Mouse (Mus musculus) intestine, embryonic 15.5 days (tissue): ENCODE measurements at regions not wholly inside any gene's neighbourhood (a gene's known extent, or its start where the extent isn't known, plus 50 kb on each side); places are given as distances from the start of the nearest gene placed in this dataset.
"Not testable (repeated sequence)": the region's sequence is repeated elsewhere in the genome, so short reads cannot be mapped to it uniquely, and the experiment has no call there.

ENCODE experiments used
- ATAC-seq: fragments of 200-750 bp; cut with Nextera tagmentation; 2 replicates; pipeline ENCODE4 v1.8.0; 2017; ENCODE audit warnings: moderate TSS enrichment, moderate library complexity
- H3K27ac ChIP-seq: fragments of 300-500 bp; sonication (generic); 2 replicates; pipeline ENCODE4 v1.5.1; 2015; ENCODE audit warnings: mild to moderate bottlenecking, inconsistent platforms
- H3K27me3 ChIP-seq: fragments of 300-500 bp; sonication (generic); replicated peaks from 2 replicates; pipeline ENCODE4 v1.6.1; 2015; ENCODE audit warnings: inconsistent platforms
- H3K36me3 ChIP-seq: fragments of 300-500 bp; sonication (generic); 2 replicates; pipeline ENCODE4 v1.6.1; 2015; ENCODE audit warnings: inconsistent platforms
- H3K4me1 ChIP-seq: fragments of 300-500 bp; sonication (generic); replicated peaks from 2 replicates; pipeline ENCODE4 v1.6.1; 2015; ENCODE audit warnings: inconsistent platforms
- H3K4me2 ChIP-seq: fragments of 300-500 bp; sonication (generic); replicated peaks from 2 replicates; pipeline ENCODE4 v1.6.1; 2015; ENCODE audit warnings: mild to moderate bottlenecking, inconsistent platforms
- H3K4me3 ChIP-seq: fragments of 300-500 bp; sonication (generic); replicated peaks from 2 replicates; pipeline ENCODE4 v1.5.1; 2015; ENCODE audit warnings: inconsistent platforms
- H3K9ac ChIP-seq: fragments of 300-500 bp; sonication (generic); 2 replicates; pipeline ENCODE4 v1.6.1; 2015; ENCODE audit warnings: inconsistent platforms
- H3K9me3 ChIP-seq: fragments of 300-500 bp; sonication (generic); 2 replicates; pipeline ENCODE4 v1.6.1; 2016; ENCODE audit warnings: inconsistent platforms
- WGBS: fragments of 180-500 bp; shearing (Covaris S2); methylation state at CpG from one replicate; pipeline ENCODE4 v1.1.7; 2015; 5-methylcytosine and 5-hydroxymethylcytosine counted together

DNA sequence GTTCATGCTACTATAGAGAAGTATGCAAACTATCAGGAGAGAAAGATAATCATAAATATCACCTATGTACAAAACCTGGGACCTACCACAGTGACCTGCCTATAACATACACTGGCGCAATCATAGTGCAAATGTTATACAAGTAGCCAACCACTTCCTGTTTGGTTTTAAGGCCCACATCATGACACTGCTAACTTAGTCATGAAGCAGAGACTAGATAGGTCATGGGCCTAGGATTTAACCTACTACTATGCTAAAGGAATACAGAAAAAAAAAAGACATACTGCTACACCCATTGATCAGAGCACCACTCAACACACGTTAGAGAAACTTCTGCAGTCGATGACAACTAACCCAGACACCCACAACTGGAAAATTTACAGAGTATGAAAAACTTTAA, 498.6 kb upstream of the Acvr2a start:
- no peak overlapping the region for H3K27ac ChIP-seq
- WGBS, result 94% methylated on average over 3 of the region's 3 CpGs

DNA sequence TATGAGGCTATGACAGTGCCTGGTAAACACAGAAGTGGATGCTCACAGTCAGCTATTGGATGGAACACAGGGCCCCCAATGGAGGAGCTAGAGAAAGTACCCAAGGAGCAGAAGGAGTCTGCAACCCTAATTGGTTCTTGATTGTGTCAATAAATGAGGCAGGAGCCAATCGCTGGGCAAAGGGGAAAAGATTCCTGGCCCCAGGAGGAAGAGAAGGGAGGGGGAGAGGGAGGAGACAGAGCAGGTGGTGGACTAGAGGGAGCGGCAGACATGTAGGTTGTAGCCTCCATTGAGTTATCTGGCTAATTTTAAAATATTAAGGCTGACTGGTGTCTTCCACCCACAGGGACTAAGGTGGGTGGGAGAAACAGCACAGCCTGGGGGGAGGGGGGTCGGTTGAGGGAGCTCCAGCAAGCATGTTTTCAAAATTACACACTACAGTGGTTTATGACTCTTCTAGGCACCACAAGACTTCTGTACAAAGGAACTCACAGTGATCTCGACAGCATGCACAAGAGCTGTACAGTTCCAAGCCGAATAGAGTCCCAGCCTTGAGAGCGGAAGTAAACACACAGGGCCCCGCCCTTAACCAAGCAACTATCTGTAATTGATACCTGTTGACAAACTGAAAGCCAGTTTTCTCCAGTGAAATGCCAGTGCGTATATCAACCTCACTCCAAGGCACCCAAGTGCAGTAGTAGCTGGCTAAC, 497.6 kb upstream of the Acvr2a start:
- 79% methylated on average over 8 of the region's 8 CpGs for WGBS
- no peaks in the 10 kb centered on the region for H3K36me3 ChIP-seq
- no peak for ATAC-seq
- no peak overlapping the region for H3K4me3 ChIP-seq
- H3K27me3 ChIP-seq, result no peaks in the 10 kb centered on the region
- H3K4me2 ChIP-seq, result no peak overlapping the region
- H3K9me3 ChIP-seq, result no peaks in the 10 kb centered on the region
- H3K27ac ChIP-seq, result no peak overlapping the region
- peaks cover 6% of the 10 kb centered on the region; the same call in 1 of the 2 replicates for H3K4me1 ChIP-seq
- H3K9ac ChIP-seq, result no peak overlapping the region

More for the DNA sequence above, 498.6 kb upstream of the Acvr2a start:
- no peaks in the 10 kb centered on the region for H3K9me3 ChIP-seq
- H3K27me3 ChIP-seq, result no peaks in the 10 kb centered on the region
- no peak for ATAC-seq
- no peak overlapping the region for H3K4me2 ChIP-seq
- H3K36me3 ChIP-seq, result no peaks in the 10 kb centered on the region
- H3K9ac ChIP-seq, result no peak overlapping the region
- H3K4me1 ChIP-seq, result peaks cover 6% of the 10 kb centered on the region; the same call in 1 of the 2 replicates
- no peak overlapping the region for H3K4me3 ChIP-seq

DNA sequence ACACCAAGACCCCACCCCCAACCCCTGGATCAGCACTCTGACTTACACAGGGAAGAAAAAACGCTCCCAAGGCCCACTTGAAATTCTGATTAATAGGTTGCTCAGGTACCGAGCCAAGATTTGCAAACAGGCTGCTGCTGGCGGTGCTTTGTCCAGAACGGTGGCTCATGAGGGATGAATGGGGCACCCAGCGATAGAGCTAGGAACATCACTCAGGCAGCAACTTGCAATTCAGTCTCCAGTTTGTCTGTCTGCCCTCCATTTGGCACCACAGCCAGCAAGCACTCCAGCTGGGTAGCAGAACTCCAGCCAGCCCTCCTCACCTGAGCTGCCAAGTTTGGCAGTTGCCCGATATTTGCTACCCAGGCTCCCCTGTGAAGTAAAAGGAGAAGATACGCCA, 496.1 kb upstream of the Acvr2a start:
- WGBS, result 51% methylated on average over 7 of the region's 7 CpGs
- no peak overlapping the region for H3K4me3 ChIP-seq
- no peak overlapping the region for H3K9ac ChIP-seq
- H3K27me3 ChIP-seq, result no peaks in the 10 kb centered on the region
- no peaks in the 10 kb centered on the region for H3K9me3 ChIP-seq
- H3K27ac ChIP-seq, result no peak overlapping the region
- ATAC-seq, result no peak
- H3K4me2 ChIP-seq, result no peak overlapping the region
- peaks cover 6% of the 10 kb centered on the region; the same call in 1 of the 2 replicates for H3K4me1 ChIP-seq
- H3K36me3 ChIP-seq, result no peaks in the 10 kb centered on the region

- H3K4me2 ChIP-seq, result no peak overlapping the region
- WGBS, result 20% methylated on average over 8 of the region's 8 CpGs
- no peaks in the 10 kb centered on the region for H3K27me3 ChIP-seq
- H3K4me3 ChIP-seq, result no peak overlapping the region
- no peaks in the 10 kb centered on the region for H3K9me3 ChIP-seq
- H3K9ac ChIP-seq, result no peak overlapping the region
- H3K4me1 ChIP-seq, result peaks cover 6% of the 10 kb centered on the region; the same call in 1 of the 2 replicates
- ATAC-seq, result peak; percentile 70
- H3K27ac ChIP-seq, result no peak overlapping the region
- no peaks in the 10 kb centered on the region for H3K36me3 ChIP-seq
Measured at GRCm38 (mm10) chr2:48318384-48319030, 495.4 kb upstream of the Acvr2a start.

DNA sequence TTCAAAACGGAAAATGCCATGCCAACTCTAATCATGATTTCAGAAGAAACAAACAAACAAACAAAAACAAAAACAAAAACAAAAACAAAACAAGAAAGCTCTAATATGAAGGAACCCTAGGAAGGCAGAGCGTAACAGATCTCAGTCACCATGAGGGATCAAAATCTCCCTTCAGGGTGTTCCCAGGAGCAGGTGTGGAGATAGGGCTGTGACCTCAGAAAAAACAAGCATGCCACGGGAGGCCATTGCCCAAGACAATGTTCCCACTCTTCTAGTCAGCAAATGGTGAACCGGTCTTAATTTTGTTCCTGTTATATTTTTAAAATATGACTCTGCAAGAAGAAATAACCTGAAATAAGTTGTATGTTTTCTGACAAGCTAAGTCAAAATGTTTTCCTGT, 492.4 kb upstream of the Acvr2a start:
- Histone ChIP-seq H3K9me3 (no peaks in the 10 kb centered on the region), H3K27ac (no peak overlapping the region), H3K4me3 (no peak overlapping the region), H3K27me3 (no peaks in the 10 kb centered on the region), H3K36me3 (no peaks in the 10 kb centered on the region), H3K9ac (no peak overlapping the region), H3K4me2 (no peak overlapping the region), H3K4me1 (peaks cover 6% of the 10 kb centered on the region; the same call in 1 of the 2 replicates)
- WGBS, result 84% methylated on average over 4 of the region's 4 CpGs
- no peak for ATAC-seq

GRCm38 (mm10) chr2:48322278-48322677, 491.6 kb upstream of the Acvr2a start:
- WGBS, result 85% methylated on average over 5 of the region's 5 CpGs
- no peak overlapping the region for H3K27ac ChIP-seq
- H3K27me3 ChIP-seq, result no peaks in the 10 kb centered on the region
- no peak overlapping the region for H3K9ac ChIP-seq
- no peak for ATAC-seq
- H3K4me3 ChIP-seq, result no peak overlapping the region
- peaks cover 6% of the 10 kb centered on the region; the same call in 1 of the 2 replicates for H3K4me1 ChIP-seq
- H3K36me3 ChIP-seq, result no peaks in the 10 kb centered on the region
- no peaks in the 10 kb centered on the region for H3K9me3 ChIP-seq
- H3K4me2 ChIP-seq, result no peak overlapping the region

DNA sequence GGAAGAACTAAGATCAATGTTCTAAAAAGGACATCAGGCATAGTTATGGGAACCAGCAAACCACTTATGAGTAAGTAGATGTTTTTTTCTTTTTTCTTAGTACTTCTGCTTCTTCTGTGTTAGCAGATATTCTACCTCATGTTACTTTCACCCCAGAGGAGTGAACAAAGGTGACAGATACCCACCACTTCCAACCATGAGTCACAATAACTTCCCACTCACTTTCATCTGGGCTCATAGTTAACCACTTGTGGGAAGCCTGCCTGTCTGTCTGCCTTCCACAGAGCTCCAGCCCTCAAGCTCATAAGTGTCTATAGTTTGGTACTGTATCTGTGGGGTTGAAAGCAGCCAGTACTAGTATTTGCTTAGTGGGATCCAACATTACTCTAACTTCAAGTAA, 485.7 kb upstream of the Acvr2a start:
- ATAC-seq, result no peak
- Histone ChIP-seq H3K9me3 (no peaks in the 10 kb centered on the region), H3K4me2 (no peak overlapping the region)

DNA sequence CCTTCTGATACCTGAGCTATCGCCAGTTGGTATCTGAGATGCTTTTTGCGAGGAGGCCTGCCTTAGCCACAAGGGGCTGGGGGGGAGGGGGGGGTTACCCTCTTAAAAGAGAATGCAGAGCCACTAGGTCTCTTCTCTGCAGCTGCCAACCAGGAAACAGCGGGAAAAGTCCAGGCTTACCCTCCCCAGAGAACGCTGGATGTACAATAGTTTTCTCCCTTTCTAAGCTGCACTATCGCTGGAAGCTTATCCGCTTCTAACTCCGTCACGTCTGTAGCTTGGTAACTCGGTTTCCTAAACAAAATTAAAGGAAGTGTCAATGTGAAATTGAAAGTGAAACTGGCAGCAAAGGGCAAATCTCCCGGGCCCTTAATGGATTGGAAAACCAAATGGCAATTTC, 481.1 kb upstream of the Acvr2a start:
- peak; percentile 43; the same call in 1 of the 2 replicates for ATAC-seq
- Histone ChIP-seq H3K4me1 (0 out of 2 replicates have a peak, but pooled peaks cover 5% of the 10 kb centered on the region), H3K9me3 (no peaks in the 10 kb centered on the region), H3K27me3 (no peaks in the 10 kb centered on the region), H3K36me3 (no peaks in the 10 kb centered on the region), H3K4me3 (no peak overlapping the region), H3K9ac (no peak overlapping the region), H3K4me2 (peak overlapping the region; percentile 36), H3K27ac (no peak overlapping the region)
- WGBS, result 51% methylated on average over 10 of the region's 10 CpGs

More for the DNA sequence above, 485.7 kb upstream of the Acvr2a start:
- H3K9ac ChIP-seq, result no peak overlapping the region
- H3K36me3 ChIP-seq, result no peaks in the 10 kb centered on the region
- H3K27me3 ChIP-seq, result no peaks in the 10 kb centered on the region
- H3K4me3 ChIP-seq, result no peak overlapping the region
- H3K27ac ChIP-seq, result no peak overlapping the region
- 0 out of 2 replicates have a peak, but pooled peaks cover 2% of the 10 kb centered on the region for H3K4me1 ChIP-seq

DNA sequence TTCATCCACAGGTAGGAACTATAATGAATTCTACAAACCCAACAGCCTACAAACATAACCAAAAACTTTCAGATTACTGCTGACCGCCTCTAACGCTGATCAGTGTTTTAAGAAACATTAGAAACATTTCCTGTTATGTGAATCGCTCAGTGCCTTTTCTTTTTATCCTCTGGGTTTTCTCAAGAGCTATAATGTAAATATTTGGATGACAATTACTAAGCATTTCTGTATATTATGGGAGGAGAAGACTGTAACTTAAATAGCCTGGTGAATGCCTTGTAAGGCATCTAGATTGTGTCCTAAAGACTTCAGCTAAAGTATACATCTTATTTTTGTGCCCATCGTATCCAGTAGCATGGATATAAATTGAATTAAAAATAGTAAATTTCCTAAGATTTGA, 465.9 kb upstream of the Acvr2a start:
- ATAC-seq, result peak; percentile 51; the same call in 1 of the 2 replicates

DNA sequence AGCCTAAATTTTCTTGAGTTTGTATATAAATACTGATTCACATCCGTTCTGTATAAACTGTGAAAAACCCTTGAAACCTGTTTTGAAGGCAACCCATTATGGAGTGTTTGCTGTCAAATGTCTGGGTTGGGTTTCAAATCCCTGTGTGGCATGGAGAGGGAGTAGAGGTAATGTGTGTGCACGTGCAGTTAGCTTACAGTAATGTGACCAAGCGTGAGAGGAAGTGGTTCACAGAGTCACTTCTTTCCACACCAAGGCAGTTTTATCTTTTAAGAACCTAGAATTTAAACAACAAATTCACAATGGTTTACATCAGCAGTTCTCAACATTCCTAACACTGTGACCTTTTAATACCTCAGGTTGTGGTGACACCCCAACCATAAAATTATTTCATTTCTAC, 464.1 kb upstream of the Acvr2a start:
- Histone ChIP-seq H3K4me2 (no peak overlapping the region), H3K36me3 (no peaks in the 10 kb centered on the region), H3K4me3 (no peak overlapping the region), H3K4me1 (no peaks in the 10 kb centered on the region), H3K27me3 (no peaks in the 10 kb centered on the region), H3K27ac (no peak overlapping the region), H3K9ac (no peak overlapping the region), H3K9me3 (no peaks in the 10 kb centered on the region)
- ATAC-seq, result no peak; the same call in 1 of the 2 replicates
- 69% methylated on average over 3 of the region's 3 CpGs for WGBS

More for the DNA sequence above, 465.9 kb upstream of the Acvr2a start:
- Histone ChIP-seq H3K27me3 (no peaks in the 10 kb centered on the region), H3K36me3 (no peaks in the 10 kb centered on the region), H3K9ac (no peak overlapping the region), H3K4me1 (no peaks in the 10 kb centered on the region), H3K4me3 (no peak overlapping the region), H3K4me2 (peak overlapping the region; percentile 24), H3K27ac (0 out of 2 replicates have a peak overlapping the region, but pooled peaks have one; percentile 22), H3K9me3 (no peaks in the 10 kb centered on the region)
- 46% methylated on average over 4 of the region's 4 CpGs for WGBS

DNA sequence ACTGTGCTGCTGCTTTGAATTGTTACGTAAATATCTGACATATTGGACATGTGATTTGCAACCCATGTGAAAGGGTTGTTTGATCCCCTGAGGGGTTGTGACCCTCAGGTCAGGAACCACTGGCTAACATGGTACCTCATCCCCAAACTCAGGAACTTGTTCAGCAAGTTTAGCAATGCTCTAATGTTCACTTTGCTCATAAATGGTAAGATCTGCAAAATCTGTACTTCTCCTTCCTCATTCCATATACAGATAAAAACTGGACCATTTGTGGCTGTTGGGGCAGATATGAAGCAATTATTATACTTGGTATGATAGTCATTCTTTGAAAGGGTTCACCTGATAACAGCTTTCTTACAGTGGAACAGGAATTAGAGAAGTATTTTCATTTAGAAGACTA, 463.7 kb upstream of the Acvr2a start:
- Histone ChIP-seq H3K9ac (no peak overlapping the region), H3K36me3 (no peaks in the 10 kb centered on the region), H3K4me1 (no peaks in the 10 kb centered on the region), H3K27ac (no peak overlapping the region), H3K4me3 (no peak overlapping the region), H3K9me3 (no peaks in the 10 kb centered on the region), H3K4me2 (no peak overlapping the region), H3K27me3 (no peaks in the 10 kb centered on the region)
- WGBS, result 79% methylated on average over 1 of the region's 1 CpGs
- ATAC-seq, result peak; percentile 88

DNA sequence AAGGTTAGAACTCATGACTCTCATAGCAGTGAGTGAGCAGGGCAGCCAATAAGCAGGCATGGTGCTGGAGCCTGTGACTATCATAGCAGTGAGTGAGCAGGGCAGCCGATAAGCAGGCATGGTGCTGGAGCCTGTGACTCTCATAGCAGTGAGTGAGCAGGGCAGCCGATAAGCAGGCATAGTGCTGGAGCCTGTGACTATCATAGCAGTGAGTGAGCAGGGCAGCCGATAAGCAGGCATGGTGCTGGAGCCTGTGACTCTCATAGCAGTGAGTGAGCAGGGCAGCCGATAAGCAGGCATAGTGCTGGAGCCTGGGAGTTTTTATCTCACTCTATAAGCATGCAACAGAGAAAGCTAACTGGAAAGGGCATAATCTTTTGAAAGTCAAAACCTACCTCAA, 442.3 kb upstream of the Acvr2a start:
- not testable (repeated sequence) for H3K27me3 ChIP-seq, H3K4me2 ChIP-seq, H3K36me3 ChIP-seq, H3K4me3 ChIP-seq, H3K9me3 ChIP-seq, H3K9ac ChIP-seq, H3K27ac ChIP-seq, H3K4me1 ChIP-seq, ATAC-seq
- WGBS, result 73% methylated on average over 4 of the region's 4 CpGs

GRCm38 (mm10) chr2:48373086-48373485, 440.8 kb upstream of the Acvr2a start:
- no peaks in the 10 kb centered on the region for H3K36me3 ChIP-seq
- H3K4me2 ChIP-seq, result no peak overlapping the region
- no peak overlapping the region for H3K4me3 ChIP-seq
- no peaks in the 10 kb centered on the region for H3K27me3 ChIP-seq
- H3K27ac ChIP-seq, result no peak overlapping the region
- no peaks in the 10 kb centered on the region for H3K4me1 ChIP-seq
- H3K9me3 ChIP-seq, result no peaks in the 10 kb centered on the region
- ATAC-seq, result no peak
- no peak overlapping the region for H3K9ac ChIP-seq
